Mouse (Mus musculus) kidney, adult 10 weeks (tissue): ENCODE results near the gene Taco1. TPM values are rescaled to one million over a fixed set of nuclear protein-coding genes. Genes with fewer than 3 reads are reported as not detected.

Experiments
- polyA plus RNA-seq: library from polyadenylated mRNA; stranded (reverse); fragments of 350-450 nt; fragmentation: Illumina TruSeq; extraction: RNeasy Lipid Tissue Mini Kit (QIAGEN cat#74804); gene quantifications from one replicate; pipeline ENCODE4 v1.2.3, GENCODE M21; 2014; ENCODE audit warnings: low read depth, low replicate concordance

Gene Taco1
- 13.6 TPM for polyA plus RNA-seq

GRCm38 (mm10) chr11:106065923-106066571 lies at the start of gene Taco1:
Taco1 (plus strand) TSS chr11:106066061.

GRCm38 (mm10) chr11:106036548-106037417 lies 29.1 kb upstream of the Taco1 start, which contains the start of gene Dcaf7:
Dcaf7 (plus strand) TSS chr11:106036872.

DNA sequence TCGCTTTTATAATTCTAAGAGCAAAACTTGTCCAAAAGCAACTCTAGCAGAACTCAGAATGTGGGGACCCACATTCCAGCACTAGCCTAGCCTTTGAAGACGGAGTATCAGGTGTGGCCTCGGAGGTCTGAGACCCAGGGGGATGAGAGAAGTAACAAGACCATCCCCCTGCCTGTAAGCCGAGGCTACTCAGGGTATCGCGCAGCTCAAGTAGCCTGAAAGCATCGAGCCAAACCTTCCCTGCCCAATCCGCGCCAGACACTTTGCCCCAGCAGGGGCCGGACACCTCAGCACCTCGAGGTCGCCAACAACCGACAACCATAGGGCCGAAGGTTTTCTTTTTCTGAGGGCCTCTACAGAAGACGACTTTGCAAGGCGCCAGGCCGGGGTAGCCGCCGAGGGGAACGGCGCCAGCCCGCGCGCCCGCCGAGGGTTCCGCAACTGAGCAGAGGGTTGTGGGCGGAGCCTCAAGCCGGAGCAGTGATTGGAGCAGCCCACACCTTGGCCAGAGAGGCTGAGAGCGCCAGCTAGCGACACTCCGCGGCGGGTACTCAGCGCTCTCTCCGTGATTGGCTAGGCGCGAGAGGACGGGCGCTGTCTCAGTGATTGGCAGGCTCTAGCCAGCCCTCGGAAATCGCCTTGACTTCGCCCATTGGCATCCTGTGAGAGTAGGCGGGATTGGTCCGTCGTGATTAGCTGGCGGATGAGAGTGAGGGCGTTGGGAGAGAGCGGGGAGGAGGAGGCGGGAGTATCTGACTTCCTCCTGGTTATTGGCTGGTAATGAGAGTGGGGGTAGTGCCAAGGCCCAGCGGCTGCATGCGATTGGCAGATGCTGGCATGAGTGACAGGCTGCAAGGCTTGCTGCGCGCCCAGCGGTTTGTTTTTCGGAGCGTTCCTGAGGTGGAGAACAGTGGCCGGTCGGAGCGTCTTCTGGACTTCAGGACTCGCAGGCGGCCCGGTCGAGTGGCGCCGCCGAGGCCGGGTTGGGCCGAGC lies 18.1 kb downstream of the Taco1 start, which contains the start of gene Map3k3:
TSS of gene Map3k3 (plus strand) at position 906 of the 994 bp plus-strand sequence.

Other genes with a start within 250 kb of the Taco1 start
- 13.5 TPM for gene Cyb561, start 112.7 kb upstream of the Taco1 start, polyA plus RNA-seq
- 50.4 TPM for gene Ace, start 98.1 kb upstream of the Taco1 start, polyA plus RNA-seq
- gene Ace3, start 71.4 kb upstream of the Taco1 start, polyA plus RNA-seq: not detected
- gene Kcnh6, start 57.9 kb upstream of the Taco1 start, polyA plus RNA-seq: not detected
- 26.0 TPM for gene Dcaf7, start 29.2 kb upstream of the Taco1 start, polyA plus RNA-seq
- gene Map3k3, start 18.6 kb downstream of the Taco1 start, polyA plus RNA-seq: 8.2 TPM
- not detected for gene Gm10840, start 94.8 kb downstream of the Taco1 start, polyA plus RNA-seq
- gene Limd2, start 94.8 kb downstream of the Taco1 start, polyA plus RNA-seq: 2.9 TPM
- 9.5 TPM for gene Strada, start 136.1 kb downstream of the Taco1 start, polyA plus RNA-seq
- gene Ccdc47, start 150.3 kb downstream of the Taco1 start, polyA plus RNA-seq: 171 TPM
- gene Ddx42, start 150.9 kb downstream of the Taco1 start, polyA plus RNA-seq: 35.0 TPM
- 14.3 TPM for gene Ftsj3, start 190.0 kb downstream of the Taco1 start, polyA plus RNA-seq
- gene Psmc5, start 190.1 kb downstream of the Taco1 start, polyA plus RNA-seq: 30.8 TPM
- gene Smarcd2, start 206.9 kb downstream of the Taco1 start, polyA plus RNA-seq: 5.1 TPM
- gene Tcam1, start 210.6 kb downstream of the Taco1 start, polyA plus RNA-seq: not detected
- gene Gh, start 235.8 kb downstream of the Taco1 start, polyA plus RNA-seq: not detected
- 0.53 TPM for gene Cd79b, start 248.7 kb downstream of the Taco1 start, polyA plus RNA-seq